Mouse (Mus musculus) layer of hippocampus, adult 8-10 months (tissue): ENCODE data around the gene Cpa2. TPM values are rescaled to one million over a fixed set of nuclear protein-coding genes. Genes with fewer than 3 reads are reported as not detected.

Source experiments
- DNase-seq, 2 experiments: peaks; one replicate each; pipeline ENCODE4 v3.0.0; 2022; ENCODE audit warnings: low spot score in 2 of 2
- total RNA-seq, 4 experiments: library from RNA; stranded (reverse); gene quantifications; 2 replicates each; pipeline ENCODE4 v1.2.4; 2022

The Cpa2 gene
- total RNA-seq, 4 experiments from 2014 or later: 1.4 to 2.5 (median 1.9) TPM

- no peak for DNase-seq
These were observed 35.3 kb downstream of the Cpa2 start for GRCm38 (mm10) chr6:30576477-30577203.

GRCm38 (mm10) chr6:30579961-30580840 is 38.8 kb downstream of the Cpa2 start:
- DNase-seq: no peak

DNA sequence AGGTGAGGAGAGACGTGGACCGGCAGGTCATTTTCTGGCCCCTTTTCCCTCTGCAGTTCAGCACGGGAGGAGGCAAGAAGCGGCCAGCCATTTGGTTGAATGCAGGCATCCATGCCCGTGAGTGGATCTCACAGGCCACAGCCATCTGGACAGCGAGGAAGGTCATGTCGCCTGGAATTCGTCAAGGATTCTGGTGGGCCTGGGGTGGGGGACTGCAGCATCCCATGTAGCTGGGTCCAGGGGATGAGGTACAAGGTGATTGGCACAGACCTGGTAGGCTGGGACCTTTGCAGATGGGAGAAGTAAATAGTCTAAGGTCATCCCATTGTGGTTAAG is 39.4 kb downstream of the Cpa2 start:
- DNase-seq: no peak

GRCm38 (mm10) chr6:30586886-30587442 is 45.6 kb downstream of the Cpa2 start:
- no peak for DNase-seq

DNA sequence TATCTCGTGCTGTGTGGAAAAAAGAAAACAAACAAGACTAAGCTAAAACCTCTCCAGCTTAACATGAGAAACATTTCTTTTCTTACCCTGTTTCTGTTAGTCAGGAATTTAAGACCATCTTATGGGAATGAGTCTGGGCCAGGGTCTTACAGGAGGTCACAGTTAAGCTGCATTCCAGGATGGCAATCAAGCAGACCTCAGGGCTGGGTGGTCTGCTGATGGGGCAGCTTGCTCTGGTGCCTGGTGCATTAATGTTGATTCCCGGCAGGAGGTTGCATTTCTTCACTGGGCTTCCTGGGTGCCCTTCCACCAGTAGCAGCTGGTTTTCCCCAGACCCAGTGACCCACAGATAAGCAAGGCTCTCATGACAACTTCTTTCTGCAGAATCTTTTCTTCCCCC is 48.4 kb downstream of the Cpa2 start:
- no peak for DNase-seq

DNA sequence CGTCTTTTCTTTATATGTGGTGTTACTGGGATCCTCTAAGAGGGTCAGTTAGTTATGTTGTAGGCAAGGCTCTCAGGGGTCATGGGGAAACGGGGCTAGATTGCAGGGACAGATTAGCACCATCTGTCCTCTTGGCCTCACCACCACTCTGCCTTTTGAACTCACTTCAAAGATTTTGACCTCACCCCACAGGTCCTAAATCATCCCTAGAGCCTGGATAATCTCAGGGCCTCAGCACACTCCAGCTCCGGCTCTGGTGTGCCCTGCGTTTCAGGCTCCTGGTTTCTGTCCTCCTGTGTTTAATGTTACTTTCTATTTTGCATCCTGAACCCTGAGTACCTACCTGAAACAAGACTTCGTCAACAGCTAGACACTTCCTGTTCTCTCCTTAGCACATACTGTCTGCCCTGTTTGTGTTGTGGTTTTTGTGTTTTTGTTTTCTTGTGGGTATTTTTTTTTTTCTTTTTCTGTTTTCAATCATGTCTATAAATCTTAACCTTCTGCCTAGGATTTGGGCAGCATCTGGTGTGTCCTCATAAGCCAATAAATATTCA is 50.5 kb downstream of the Cpa2 start:
- no peak for DNase-seq

GRCm38 (mm10) chr6:30592417-30592974 is 51.1 kb downstream of the Cpa2 start:
- DNase-seq: no peak

DNA sequence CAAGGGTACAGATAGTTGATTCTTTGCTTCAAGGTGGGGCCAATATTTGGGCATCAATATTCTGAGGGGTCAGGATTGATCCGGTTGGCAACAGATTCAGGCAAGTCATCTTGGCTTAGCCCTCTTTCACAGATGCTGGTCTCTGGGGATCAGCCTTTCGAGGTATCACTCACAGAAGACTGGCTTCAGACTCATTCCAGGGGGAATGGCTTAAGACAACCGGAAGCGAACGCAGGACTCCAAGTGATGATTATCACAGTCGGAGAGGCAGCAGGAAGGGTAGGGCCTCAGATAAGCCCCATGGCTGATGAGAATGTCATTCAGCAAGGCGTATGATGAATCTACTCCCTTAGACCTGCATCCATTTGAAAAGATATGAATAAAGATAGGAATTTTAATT is 53.0 kb downstream of the Cpa2 start:
- no peak for DNase-seq

DNA sequence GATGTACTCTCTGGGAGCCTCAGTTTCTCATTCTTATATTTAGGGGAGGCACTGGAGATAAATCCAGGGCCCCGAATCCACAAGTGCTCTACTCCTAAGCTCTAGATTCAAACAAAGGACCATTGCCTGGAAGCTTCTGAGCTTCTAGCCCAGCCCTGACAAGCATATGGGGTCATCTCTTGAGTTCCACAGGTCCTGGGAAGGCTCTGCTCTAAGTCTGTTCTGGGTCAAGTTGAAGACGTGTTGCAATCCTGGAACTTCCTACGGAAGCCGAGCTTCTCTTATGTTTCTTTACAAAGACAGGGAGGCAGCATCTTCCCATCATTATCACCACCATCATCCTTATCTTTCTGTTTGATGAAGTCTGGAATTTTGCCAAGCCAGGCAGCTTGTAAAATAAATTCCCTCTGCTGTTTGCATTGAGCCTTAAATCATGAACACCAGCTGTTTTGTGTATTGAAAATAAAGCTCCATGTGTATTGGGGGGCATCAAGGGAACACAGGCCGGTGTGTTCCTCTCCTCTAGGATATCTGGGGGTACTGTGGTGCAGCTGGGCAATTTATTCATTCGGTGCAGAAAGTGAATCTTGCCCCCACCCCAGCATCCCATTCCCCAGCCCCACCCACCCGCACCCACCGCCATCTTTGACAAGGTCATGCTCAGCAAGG is 55.0 kb downstream of the Cpa2 start:
- no peak for DNase-seq

DNA sequence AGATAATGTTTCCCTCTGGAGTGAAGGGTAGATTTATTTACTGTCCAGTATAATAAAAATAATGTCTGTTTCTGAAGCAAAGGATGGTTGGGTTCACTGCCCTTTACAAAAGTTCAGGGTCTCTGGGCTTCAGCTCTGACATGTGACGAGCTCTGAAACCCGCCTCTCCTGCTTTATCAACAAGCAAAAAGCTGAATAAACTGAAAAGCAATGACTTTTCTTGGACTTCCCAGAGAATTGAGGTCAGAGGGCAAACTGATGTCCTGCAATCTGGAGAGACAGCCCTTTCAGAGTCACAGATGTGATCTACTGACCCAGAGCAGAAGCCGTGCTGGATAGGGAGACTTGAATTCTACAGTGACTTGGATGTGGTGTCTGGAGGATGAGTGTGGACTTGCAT is 58.7 kb downstream of the Cpa2 start:
- DNase-seq: no peak

- DNase-seq: no peak
These were observed 59.6 kb downstream of the Cpa2 start for GRCm38 (mm10) chr6:30600995-30601394.

GRCm38 (mm10) chr6:30604342-30604867 is 63.0 kb downstream of the Cpa2 start:
- DNase-seq: no peak

DNA sequence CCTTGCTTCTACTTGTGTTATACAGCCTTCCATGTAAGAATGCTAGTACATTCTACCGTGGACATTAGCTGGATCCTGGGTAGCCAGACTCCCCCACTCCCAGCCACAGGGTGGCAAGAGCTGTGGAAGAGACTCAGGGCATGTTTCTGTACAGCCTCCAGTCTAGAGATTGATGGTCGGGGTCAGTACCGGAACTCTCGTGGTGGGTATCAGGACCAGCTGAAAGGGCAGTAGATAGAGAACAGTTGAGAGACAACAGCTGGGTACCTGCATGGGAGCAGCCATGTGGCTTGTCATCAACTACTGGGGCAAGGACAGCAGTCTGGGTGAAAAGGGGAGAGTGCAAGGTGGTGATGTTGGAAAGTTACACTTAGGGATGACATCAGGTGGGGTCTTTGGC is 63.7 kb downstream of the Cpa2 start:
- DNase-seq: no peak

DNA sequence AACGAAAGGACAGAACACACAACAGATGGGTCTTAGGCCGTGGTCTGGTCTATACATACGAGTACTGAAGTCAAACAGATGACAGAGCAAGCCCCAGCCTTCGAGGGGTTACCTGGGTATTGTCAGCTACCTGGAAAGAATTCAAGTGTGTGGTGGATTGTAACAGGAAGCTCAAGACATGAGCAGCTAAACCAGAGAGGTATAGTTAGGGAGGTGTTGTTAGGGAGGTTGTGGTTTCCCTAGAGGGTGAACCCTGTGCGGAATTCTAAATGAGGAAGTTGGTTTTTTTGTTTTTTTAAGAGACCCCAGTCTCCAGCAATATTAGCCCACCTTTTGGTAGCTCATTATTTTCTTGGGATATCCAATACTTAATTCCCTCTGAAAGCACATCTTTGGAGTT is 64.3 kb downstream of the Cpa2 start:
- no peak for DNase-seq

GRCm38 (mm10) chr6:30610710-30611109 is 69.3 kb downstream of the Cpa2 start, which contains the start of gene Cpa5:
TSS of gene Cpa5 (plus strand) at chr6:30611010.
- DNase-seq: no peak

- DNase-seq: no peak
These were observed 69.8 kb downstream of the Cpa2 start for GRCm38 (mm10) chr6:30611212-30611611.

Other genes with a start within 250 kb of the Cpa2 start
- gene Ube2h, start 237.0 kb upstream of the Cpa2 start, total RNA-seq: 10 to 100 TPM; 81.4 to 88.7 (median 86.1) TPM
- gene Zc3hc1, start 150.6 kb upstream of the Cpa2 start, total RNA-seq: 10 to 100 TPM; 24.3 to 32.8 (median 27.7) TPM
- gene Klhdc10, start 139.7 kb upstream of the Cpa2 start, total RNA-seq: 10 to 100 TPM; 82.8 to 88.4 (median 85.4) TPM
- gene Tmem209, start 31.8 kb upstream of the Cpa2 start, total RNA-seq: 10 to 100 TPM; 21.4 to 25.7 (median 24.1) TPM
- 1 to 10 TPM in 3 of 4 experiments, under 1 TPM in 1; 0.39 to 1.5 (median 1.1) TPM for gene Ssmem1, start 31.7 kb upstream of the Cpa2 start, total RNA-seq
- under 1 TPM in 2 of 4 experiments, not detected in 2; 0.13 to 0.16 TPM for gene Cpa4, start 26.8 kb downstream of the Cpa2 start, total RNA-seq
- not detected for gene Cpa5, start 69.4 kb downstream of the Cpa2 start, total RNA-seq
- gene Cpa1, start 97.6 kb downstream of the Cpa2 start, total RNA-seq: not detected
- 1 to 10 TPM; 5.2 to 8.1 (median 6.7) TPM for gene Cep41, start 152.2 kb downstream of the Cpa2 start, total RNA-seq
- gene Mest, start 182.0 kb downstream of the Cpa2 start, total RNA-seq: 10 to 100 TPM; 43.1 to 65.9 (median 50.6) TPM